Mouse (Mus musculus) cerebellum, adult 11 months (tissue): ENCODE data around the gene Tifa.

Source experiments
- DNase-seq: peaks from one replicate; pipeline ENCODE4 v3.0.0; 2022

Tifa gene

GRCm38 (mm10) chr3:127788038-127788437, 1.6 kb upstream of the Tifa start:
- no peak for DNase-seq

- DNase-seq, result no peak
Measured at GRCm38 (mm10) chr3:127788919-127789318, 686 bp upstream of the Tifa start.

GRCm38 (mm10) chr3:127790234-127791055, 840 bp downstream of the Tifa start:
- DNase-seq, result peak; percentile 15

GRCm38 (mm10) chr3:127791056-127791483, 1.5 kb downstream of the Tifa start:
- no peak for DNase-seq

- DNase-seq, result no peak
Measured at GRCm38 (mm10) chr3:127791595-127792561, 2.3 kb downstream of the Tifa start.

- DNase-seq, result no peak
Measured at GRCm38 (mm10) chr3:127793022-127793421, 3.4 kb downstream of the Tifa start.

GRCm38 (mm10) chr3:127795762-127796161, 6.2 kb downstream of the Tifa start:
- no peak for DNase-seq

GRCm38 (mm10) chr3:127796271-127796670, 6.7 kb downstream of the Tifa start:
- DNase-seq, result no peak

GRCm38 (mm10) chr3:127801162-127801561, 11.6 kb downstream of the Tifa start:
- no peak for DNase-seq

GRCm38 (mm10) chr3:127802814-127803213, 13.2 kb downstream of the Tifa start:
- DNase-seq, result no peak

- DNase-seq, result no peak
Measured at GRCm38 (mm10) chr3:127804439-127804838, 14.8 kb downstream of the Tifa start.

- no peak for DNase-seq
Measured at GRCm38 (mm10) chr3:127805071-127805470, 15.5 kb downstream of the Tifa start.

- DNase-seq, result no peak
Measured at GRCm38 (mm10) chr3:127805991-127806390, 16.4 kb downstream of the Tifa start.

GRCm38 (mm10) chr3:127807846-127808245, 18.2 kb downstream of the Tifa start:
- DNase-seq, result no peak

GRCm38 (mm10) chr3:127809103-127809502, 19.5 kb downstream of the Tifa start:
- no peak for DNase-seq

GRCm38 (mm10) chr3:127817120-127817683, 27.6 kb downstream of the Tifa start:
- DNase-seq, result no peak

GRCm38 (mm10) chr3:127818694-127819663, 29.4 kb downstream of the Tifa start:
- no peak for DNase-seq

- no peak for DNase-seq
Measured at GRCm38 (mm10) chr3:127820400-127820799, 30.8 kb downstream of the Tifa start.

GRCm38 (mm10) chr3:127821209-127821608, 31.6 kb downstream of the Tifa start:
- no peak for DNase-seq

- no peak for DNase-seq
Measured at GRCm38 (mm10) chr3:127823886-127824863, 34.6 kb downstream of the Tifa start.

- DNase-seq, result no peak
Measured at GRCm38 (mm10) chr3:127826503-127826902, 36.9 kb downstream of the Tifa start.
